Comparison of ENCODE assay signal across 22 mouse cellular contexts in the genomic region with DNA sequence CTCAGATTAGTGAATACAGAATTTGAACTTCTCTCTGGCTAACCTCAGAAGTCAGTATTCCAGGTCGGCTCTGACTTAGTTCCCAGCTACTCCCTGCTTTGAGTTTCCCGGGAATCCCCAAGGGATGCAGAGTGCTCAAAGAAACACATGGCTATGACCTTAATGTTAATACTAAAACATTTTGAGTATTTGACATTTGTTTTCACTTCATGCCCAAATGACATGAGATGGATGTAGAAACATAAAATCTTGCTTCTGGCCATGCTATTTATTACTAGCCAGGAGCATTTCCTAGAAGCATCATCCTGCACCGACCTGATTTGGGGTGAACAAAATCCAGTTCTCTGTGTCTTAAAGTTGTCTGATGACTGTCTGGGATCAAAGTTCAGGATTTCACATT. TPM values are rescaled to one million over a fixed set of nuclear protein-coding genes. Genes with fewer than 3 reads are reported as not detected.
"Had no signal": no experiment of that assay in that cellular context is flagged by ENCODE, and none has a peak within 500 bp of the region (broad histone marks: within the 10 kb centered on the region; RNA-seq: fewer than 3 reads in every experiment).

No protein-coding gene starts in this region.

- DNase-seq: kidney, postnatal 36 days; layer of hippocampus, adult 9-11 months; left cerebral cortex, postnatal 4 days; lung, adult 2 months; lung, postnatal 4 days; right cerebral cortex, adult 18-20 months; right cerebral cortex, postnatal 25 days; thymus, postnatal 4 days had no signal

- H3K27ac ChIP-seq: kidney, postnatal 0 days; limb, embryonic 13.5 days; liver, embryonic 15.5 days; midbrain, embryonic 10.5 days; neural tube, embryonic 15.5 days had no signal

- H3K4me2 ChIP-seq: limb, embryonic 13.5 days; liver, embryonic 11.5 days; liver, embryonic 15.5 days; neural tube, embryonic 15.5 days had no signal

- ATAC-seq: lung, postnatal 0 days had no signal

- H3K4me3 ChIP-seq: limb, embryonic 13.5 days; liver, embryonic 15.5 days; midbrain, embryonic 10.5 days; myocyte; neural tube, embryonic 15.5 days had no signal

- H3K9me3 ChIP-seq: limb, embryonic 13.5 days; liver, embryonic 15.5 days; midbrain, embryonic 10.5 days; neural tube, embryonic 15.5 days had no signal

- H3K9ac ChIP-seq: limb, embryonic 13.5 days; liver, embryonic 15.5 days; neural tube, embryonic 15.5 days had no signal

- H3K36me3 ChIP-seq: limb, embryonic 13.5 days; liver, embryonic 15.5 days; midbrain, embryonic 10.5 days; neural tube, embryonic 15.5 days had no signal

RNA-seq across cellular contexts. Expression of a gene that starts 2.9 kb away (rescaled TPM):
- total RNA-seq: megakaryocyte, adult 5-6 weeks had no signal
- polyA plus RNA-seq: kidney, postnatal 0 days; liver, embryonic 11.5 days; liver, embryonic 15.5 days; lung, adult 2 months; lung, postnatal 0 days; myocyte; neural tube, embryonic 11.5 days; neural tube, embryonic 15.5 days; small intestine, adult 2 months; stomach, embryonic 16.5 days had no signal

RNA-seq across cellular contexts. Expression of a gene that starts 46.2 kb away (rescaled TPM):
- total RNA-seq: layer of hippocampus, adult 18-20 months; left cerebral cortex, postnatal 10 days; left cerebral cortex, postnatal 4 days; megakaryocyte, adult 5-6 weeks had no signal
- polyA plus RNA-seq: kidney, postnatal 0 days; liver, embryonic 11.5 days; liver, embryonic 15.5 days; lung, adult 2 months; lung, postnatal 0 days; midbrain, embryonic 10.5 days; myocyte; neural tube, embryonic 11.5 days; small intestine, adult 2 months; stomach, embryonic 16.5 days had no signal
